Mouse (Mus musculus) kidney, postnatal 0 days (tissue): ENCODE data around the gene Desi1. TPM values are rescaled to one million over a fixed set of nuclear protein-coding genes. Genes with fewer than 3 reads are reported as not detected.
A peak's percentile ranks its signal among the peaks of the same experiment; 100 is the strongest.

Experiments
- ATAC-seq: fragments of 200-750 bp; cut with Nextera tagmentation; replicated peaks from 2 replicates; pipeline ENCODE4 v1.8.0; 2017; ENCODE audit warnings: low read depth, moderate number of reproducible peaks, moderate TSS enrichment, moderate library complexity; ENCODE audit not compliant: low FRiP score
- DNase-seq: peaks from one replicate; pipeline ENCODE4 v3.0.0-alpha.2; 2016; ENCODE audit warnings: low spot score
- H3K27ac ChIP-seq: fragments of 300-500 bp; sonication (generic); 2 replicates; pipeline ENCODE4 v1.5.1; 2014; ENCODE audit warnings: mild to moderate bottlenecking
- H3K27me3 ChIP-seq: fragments of 300-500 bp; sonication (generic); 2 replicates; pipeline ENCODE4 v1.6.1; 2014; ENCODE audit warnings: low read length, mixed read lengths; ENCODE audit not compliant: insufficient read depth
- H3K36me3 ChIP-seq: fragments of 300-500 bp; sonication (generic); 2 replicates; pipeline ENCODE4 v1.6.1; 2014; ENCODE audit warnings: low read length, mixed read lengths; ENCODE audit not compliant: insufficient read depth
- H3K4me1 ChIP-seq: fragments of 300-500 bp; sonication (generic); replicated peaks from 2 replicates; pipeline ENCODE4 v1.6.1; 2014; ENCODE audit warnings: antibody characterized with exemption, low read length, mixed read lengths; ENCODE audit not compliant: insufficient read depth
- H3K4me2 ChIP-seq: fragments of 300-500 bp; sonication (generic); 2 replicates; pipeline ENCODE4 v1.6.1; 2014; ENCODE audit warnings: mild to moderate bottlenecking, low read length, moderate library complexity, mixed read lengths
- H3K4me3 ChIP-seq: fragments of 300-500 bp; sonication (generic); replicated peaks from 2 replicates; pipeline ENCODE4 v1.5.1; 2014; ENCODE audit warnings: low read depth, low read length
- H3K9ac ChIP-seq: fragments of 300-500 bp; sonication (generic); 2 replicates; pipeline ENCODE4 v1.6.1; 2014; ENCODE audit warnings: low read depth, low read length
- H3K9me3 ChIP-seq: fragments of 300-500 bp; sonication (generic); replicated peaks from 2 replicates; pipeline ENCODE4 v1.6.1; 2016; ENCODE audit warnings: low read length, inconsistent platforms, mixed read lengths
- CTCF ChIP-seq: IDR thresholded peaks from 2 replicates; pipeline ENCODE4 v1.5.1; 2016; ENCODE audit warnings: antibody characterized with exemption, low read depth, mild to moderate bottlenecking, moderate library complexity
- WGBS: fragments of 180-500 bp; shearing (Covaris S2); extraction: QIAGEN DNeasy Blood & Tissue Kit; methylation state at CpG from one replicate; pipeline ENCODE4 v1.1.7; 2014; 5-methylcytosine and 5-hydroxymethylcytosine counted together
- polyA plus RNA-seq: library from polyadenylated mRNA; unstranded; fragments of >200 nt; fragmentation: Nextera tagmentation; extraction: Ambion mirVana; gene quantifications from 2 replicates; pipeline ENCODE4 v1.2.1, GENCODE M21; 2015

Gene Desi1
- polyA plus RNA-seq, 1 experiment from 2014 or later, result 21.1 TPM

GRCm38 (mm10) chr15:82065511-82065910 is 31.8 kb upstream of the Desi1 start:
- H3K27ac ChIP-seq, result no peak overlapping the region
- H3K9me3 ChIP-seq, result no peaks in the 10 kb centered on the region
- no peak overlapping the region for H3K4me2 ChIP-seq
- H3K27me3 ChIP-seq, result peaks cover 11% of the 10 kb centered on the region; the same call in 1 of the 2 replicates
- ATAC-seq (no peak), DNase-seq (peak; percentile 91)
- 0 out of 2 replicates have a peak overlapping the region, but pooled peaks have one; percentile 23 for H3K9ac ChIP-seq
- whole genome bisulfite sequencing, result 17% methylated on average over 7 of the region's 7 CpGs
- H3K4me1 ChIP-seq, result no peaks in the 10 kb centered on the region
- peak; percentile 89 for TF ChIP-seq CTCF
- H3K4me3 ChIP-seq, result no peak overlapping the region
- H3K36me3 ChIP-seq, result no peaks in the 10 kb centered on the region

GRCm38 (mm10) chr15:82063909-82064308 is 30.2 kb upstream of the Desi1 start:
- Histone ChIP-seq H3K27me3 (no peaks in the 10 kb centered on the region), H3K9me3 (no peaks in the 10 kb centered on the region), H3K27ac (no peak overlapping the region), H3K4me1 (no peaks in the 10 kb centered on the region), H3K4me2 (no peak overlapping the region), H3K4me3 (no peak overlapping the region), H3K36me3 (no peaks in the 10 kb centered on the region), H3K9ac (no peak overlapping the region)
- ATAC-seq (no peak), DNase-seq (no peak)
- no peak for TF ChIP-seq CTCF
- WGBS, result 30% methylated on average over 14 of the region's 14 CpGs

DNA sequence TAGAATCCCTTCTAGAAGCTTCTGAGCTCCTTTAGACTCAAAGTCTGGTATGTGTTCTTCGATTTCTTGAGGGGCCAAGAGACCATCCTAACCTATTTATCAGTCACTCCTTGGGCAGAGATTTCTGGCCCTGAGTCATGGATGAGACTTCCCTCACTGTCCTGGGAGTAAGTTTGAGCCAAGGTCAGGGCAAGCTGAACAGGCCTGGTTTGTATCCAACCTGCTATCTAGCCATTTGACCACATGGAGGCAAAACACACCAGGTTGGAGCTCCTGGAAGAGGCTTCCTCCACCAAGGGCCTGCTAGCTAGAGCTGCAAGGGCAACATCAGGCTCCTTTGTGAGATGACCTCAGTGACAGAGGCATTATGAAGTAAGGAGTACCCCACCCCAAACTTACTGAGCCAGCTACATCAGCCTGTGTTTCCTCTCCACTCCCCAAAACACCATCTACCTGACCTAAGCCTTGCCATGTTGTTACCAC is 25.1 kb upstream of the Desi1 start, which contains the start of gene 4930407I10Rik:
Gene 4930407I10Rik (plus strand): TSS at position 433 of the 483 bp plus-strand sequence.
- Histone ChIP-seq H3K27me3 (no peaks in the 10 kb centered on the region), H3K9ac (no peak within 1 kb of the TSS), H3K27ac (no peak within 1 kb of the TSS), H3K36me3 (no peaks in the 10 kb centered on the region), H3K4me3 (no peak within 1 kb of the TSS), H3K4me1 (no peaks in the 10 kb centered on the region), H3K9me3 (no peaks in the 10 kb centered on the region), H3K4me2 (no peak within 1 kb of the TSS)
- DNase-seq, result no peak
- no peak for ATAC-seq
- no peak for TF ChIP-seq CTCF
- 69% methylated on average over 1 of the region's 1 CpGs for WGBS

DNA sequence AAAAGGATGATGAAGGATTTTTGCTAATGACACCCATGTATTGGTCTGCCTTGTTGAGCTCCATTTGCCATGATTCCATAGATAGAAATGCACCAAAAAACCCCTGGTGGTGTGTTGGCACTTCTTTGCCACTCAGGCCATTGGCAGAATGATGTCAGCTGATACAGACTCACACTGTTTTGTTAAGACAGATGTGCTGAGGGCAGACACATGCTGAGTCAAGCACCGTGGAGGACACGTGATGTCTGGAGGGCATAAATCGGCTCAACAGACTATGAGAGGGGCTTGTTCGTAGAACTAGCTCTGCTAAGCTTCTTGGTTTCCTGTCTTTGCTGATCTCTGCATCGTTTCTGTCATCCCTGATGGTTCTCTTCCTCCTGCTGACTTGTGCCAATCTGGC is 18.9 kb upstream of the Desi1 start:
- Histone ChIP-seq H3K4me1 (no peaks in the 10 kb centered on the region), H3K27ac (no peak overlapping the region), H3K9me3 (no peaks in the 10 kb centered on the region), H3K4me2 (no peak overlapping the region), H3K4me3 (no peak overlapping the region), H3K27me3 (no peaks in the 10 kb centered on the region), H3K9ac (no peak overlapping the region), H3K36me3 (no peaks in the 10 kb centered on the region)
- no peak for TF ChIP-seq CTCF
- ATAC-seq, result no peak
- 52% methylated on average over 5 of the region's 5 CpGs for WGBS
- DNase-seq, result no peak

- TF ChIP-seq CTCF, result no peak
- H3K4me2 ChIP-seq, result peak within 1 kb of the TSS; percentile 94
- H3K9ac ChIP-seq, result peak within 1 kb of the TSS; percentile 96
- no peaks in the 10 kb centered on the region for H3K27me3 ChIP-seq
- ATAC-seq, result peak; percentile 81
- H3K27ac ChIP-seq, result peak within 1 kb of the TSS; percentile 94
- H3K4me1 ChIP-seq, result peaks cover 9% of the 10 kb centered on the region; the same call in 1 of the 2 replicates
- H3K36me3 ChIP-seq, result peaks cover 11% of the 10 kb centered on the region; the same call in 1 of the 2 replicates
- DNase-seq, result peak; percentile 94
- no peaks in the 10 kb centered on the region for H3K9me3 ChIP-seq
- under 1% methylated on average over 74 of the region's 74 CpGs for whole genome bisulfite sequencing
- peak within 1 kb of the TSS; percentile 96 for H3K4me3 ChIP-seq
Observed at GRCm38 (mm10) chr15:82047080-82047883, 13.6 kb upstream of the Desi1 start, which contains the start of gene Snu13. TSS of gene Snu13 (minus strand) at chr15:82047598.

DNA sequence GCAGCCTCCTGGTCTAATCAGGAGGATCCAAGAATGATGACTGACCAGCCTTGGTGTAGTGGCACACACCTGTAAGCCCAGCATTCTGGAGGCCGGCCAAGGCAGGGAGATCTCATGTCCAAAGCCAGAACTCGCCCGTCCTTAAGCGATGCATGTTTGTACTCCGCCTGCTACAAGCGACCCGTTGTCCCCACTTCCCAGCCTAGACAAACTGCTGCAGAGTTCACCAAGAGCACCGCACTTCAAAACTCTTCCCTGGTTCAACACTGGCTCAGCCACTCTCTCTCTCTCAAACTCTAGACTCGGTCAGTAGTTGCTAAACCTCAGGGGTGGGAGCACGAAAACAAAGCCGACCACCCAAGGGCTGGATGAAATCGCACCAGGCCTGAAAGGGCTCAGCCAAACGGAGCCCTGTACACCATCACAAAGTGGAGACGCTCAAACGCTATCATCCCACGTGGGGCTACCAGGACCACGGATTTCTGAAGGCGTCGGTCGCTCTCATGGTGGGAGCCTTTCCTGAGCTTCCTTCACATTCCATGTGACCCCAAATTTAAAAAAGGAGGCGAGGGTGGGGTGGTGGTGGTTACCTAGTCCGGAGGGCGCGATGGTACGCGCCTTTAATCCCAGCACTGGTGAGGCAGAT is 12.7 kb upstream of the Desi1 start:
- ATAC-seq (peak; percentile 47; the same call in 1 of the 2 replicates), DNase-seq (peak; percentile 21)
- peak overlapping the region; percentile 94; the same call in 1 of the 2 replicates for H3K27ac ChIP-seq
- peak overlapping the region; percentile 94 for H3K4me2 ChIP-seq
- H3K9me3 ChIP-seq, result no peaks in the 10 kb centered on the region
- 2% methylated on average over 26 of the region's 26 CpGs for WGBS
- peaks cover 11% of the 10 kb centered on the region; the same call in 1 of the 2 replicates for H3K36me3 ChIP-seq
- no peak for TF ChIP-seq CTCF
- H3K9ac ChIP-seq, result peak overlapping the region; percentile 96
- H3K4me3 ChIP-seq, result peak overlapping the region; percentile 96
- no peaks in the 10 kb centered on the region for H3K27me3 ChIP-seq
- peaks cover 9% of the 10 kb centered on the region; the same call in 1 of the 2 replicates for H3K4me1 ChIP-seq
